ENCODE assay signal across 22 mouse cellular contexts in genomic region chr16:70407780-70408179, GRCm38 (mm10).
DNase-seq lines count a peak whose midpoint lies in the region; ATAC-seq and TF ChIP-seq lines count a peak whose summit lies in the region.
"Had no signal": no experiment of that assay in that cellular context is flagged by ENCODE, and none has a peak within 500 bp of the region (broad histone marks: within the 10 kb centered on the region; RNA-seq: fewer than 3 reads in every experiment).

No protein-coding gene starts in this region.

- no peak overlapping the region for H3K27ac ChIP-seq in kidney, adult 2 months (ENCODE audit: insufficient read depth, low read depth, low read length)
- H3K27ac ChIP-seq: embryonic facial prominence, embryonic 10.5 days; forebrain, embryonic 13.5 days; heart, embryonic 13.5 days; hindbrain, embryonic 12.5 days; hindbrain, postnatal 0 days had no signal

- TF ChIP-seq CTCF in kidney, adult 2 months (conservative IDR thresholded peaks at IDR 0.05; ENCODE audit: insufficient read depth, insufficient read length, low read depth, low read length) = no peak

- H3K36me3 ChIP-seq in kidney, adult 2 months (ENCODE audit: control insufficient read depth, insufficient read depth, low read length) = no peaks in the 10 kb centered on the region
- H3K36me3 ChIP-seq: embryonic facial prominence, embryonic 10.5 days; heart, embryonic 13.5 days; hindbrain, embryonic 12.5 days had no signal

- no peaks in the 10 kb centered on the region for H3K4me1 ChIP-seq in kidney, adult 2 months (ENCODE audit: control insufficient read depth, insufficient read depth, low read length)
- H3K4me1 ChIP-seq: embryonic facial prominence, embryonic 10.5 days; forebrain, embryonic 13.5 days; hindbrain, embryonic 12.5 days had no signal

- WGBS in kidney, adult 2 months = 78% methylated on average over 2 of the region's 2 CpGs

- peak; percentile 24 for DNase-seq in kidney, adult 2 months
- DNase-seq in kidney, adult 8-10 months = no peak
- DNase-seq in cerebellum, adult 9-10 months = no peak
- no peak for DNase-seq in heart, adult 8-10 months (ENCODE audit: low spot score)
- no peak for DNase-seq in cerebellum, postnatal 4 days (ENCODE audit: low spot score in 2 of 2)
- DNase-seq: adrenal gland, postnatal 10 days; cerebellum, adult 11 months; cerebellum, adult 8-10 months; cerebellum, postnatal 25 days; forebrain, postnatal 0 days; gastrocnemius, postnatal 14 days; heart, postnatal 36 days had no signal

- ATAC-seq in granulocyte monocyte progenitor cell, adult 5-6 weeks (replicated peaks; ENCODE audit: poor library complexity, severe bottlenecking) = peak; percentile 46
- 0 out of 2 replicates have a peak, but pooled peaks have one; percentile 18 for ATAC-seq in megakaryocyte, adult 5-6 weeks (ENCODE audit: poor library complexity, severe bottlenecking)
- ATAC-seq: forebrain, embryonic 13.5 days; forebrain, postnatal 0 days; hindbrain, postnatal 0 days; intestine, embryonic 16.5 days; Patski had no signal

- no peak overlapping the region for H3K4me3 ChIP-seq in kidney, adult 2 months (ENCODE audit: insufficient read depth, low read depth, low read length)
- H3K4me3 ChIP-seq: embryonic facial prominence, embryonic 10.5 days; forebrain, embryonic 13.5 days; heart, embryonic 13.5 days; hindbrain, embryonic 12.5 days had no signal

- no peak for TF ChIP-seq POLR2A in kidney, adult 2 months (IDR thresholded peaks at IDR 0.05; ENCODE audit: low read depth, low read length)

- H3K27me3 ChIP-seq in kidney, adult 2 months (replicated peaks; ENCODE audit: control insufficient read depth, insufficient read depth, low read length) = no peaks in the 10 kb centered on the region
- H3K27me3 ChIP-seq: CH12.LX; forebrain, embryonic 13.5 days; heart, embryonic 13.5 days; hindbrain, embryonic 12.5 days; Patski had no signal
